Mouse (Mus musculus): Measurements from ENCODE around the gene Bag5. TPM values are rescaled to one million over a fixed set of nuclear protein-coding genes. Genes with fewer than 3 reads are reported as not detected.

The Bag5 gene
- total and polyA plus RNA-seq, 3 experiments: 24.1 to 27.9 (median 25.6) TPM

GRCm38 (mm10) chr12:111692899-111693298 lies 20.2 kb downstream of the Bag5 start:
- H3K9me3 ChIP-seq (replicated peaks; ENCODE audit: low read length): no peaks in the 10 kb centered on the region
- H3K9ac ChIP-seq (ENCODE audit: insufficient read depth, low read depth): no peak overlapping the region
- H3K79me2 ChIP-seq (replicated peaks; ENCODE audit: control insufficient read depth, extremely low read depth, insufficient read depth, poor library complexity, severe bottlenecking): no peaks in the 10 kb centered on the region
- in situ Hi-C loops (cut with MboI; ENCODE audit: low pct_ligation_motif_present, low pct_unique_long_range_greater_than_20kb, low sequenced_read_pairs) (no loop called here), dilution Hi-C loops (cut with MboI; ENCODE audit: extremely low pct_ligation_motif_present, extremely low pct_unique_long_range_greater_than_20kb, low sequenced_read_pairs) (no loop called here)
- H3K27ac ChIP-seq (ENCODE audit: insufficient read depth, low read depth): no peak overlapping the region
- peaks cover 16 to 45% of the 10 kb centered on the region in 2 experiments for H3K4me1 ChIP-seq (ENCODE audit: control insufficient read depth in 1 of 2, insufficient read depth in 2 of 2)
- no peak overlapping the region for H3K4me3 ChIP-seq (replicated peaks in 1 of 3; ENCODE audit: low read depth in 2 of 3, low read length in 2 of 3, poor library complexity in 1 of 3)
- DNase-seq (ENCODE audit: extremely low read depth): no peak
- H3K36me3 ChIP-seq (replicated peaks in 1 of 2; ENCODE audit: control insufficient read depth in 1 of 2, insufficient read depth in 1 of 2, low read length in 1 of 2): no peaks in the 10 kb centered on the region
- no peaks in the 10 kb centered on the region for H3K27me3 ChIP-seq (replicated peaks)
- TF ChIP-seq USF1 (IDR thresholded peaks at IDR 0.05; ENCODE audit: low read depth, low read length): no peak
- no peak for TF ChIP-seq SMC3 (IDR thresholded peaks at IDR 0.05; ENCODE audit: low read depth, low read length)
- H3K4me2 ChIP-seq (ENCODE audit: insufficient read depth, low read depth, poor library complexity, severe bottlenecking): no peak overlapping the region

GRCm38 (mm10) chr12:111691346-111691872 lies 21.6 kb downstream of the Bag5 start:
- no peak overlapping the region for H3K9ac ChIP-seq (ENCODE audit: insufficient read depth, low read depth)
- H3K79me2 ChIP-seq (replicated peaks; ENCODE audit: control insufficient read depth, extremely low read depth, insufficient read depth, poor library complexity, severe bottlenecking): no peaks in the 10 kb centered on the region
- no peak for DNase-seq (ENCODE audit: extremely low read depth)
- peaks cover 16 to 42% of the 10 kb centered on the region in 2 experiments for H3K4me1 ChIP-seq (ENCODE audit: control insufficient read depth in 1 of 2, insufficient read depth in 2 of 2)
- H3K4me2 ChIP-seq (ENCODE audit: insufficient read depth, low read depth, poor library complexity, severe bottlenecking): no peak overlapping the region
- H3K27me3 ChIP-seq (replicated peaks): no peaks in the 10 kb centered on the region
- TF ChIP-seq BHLHE40 (IDR thresholded peaks at IDR 0.05; ENCODE audit: low read depth, low read length): no peak
- in situ Hi-C loops (cut with MboI; ENCODE audit: low pct_ligation_motif_present, low pct_unique_long_range_greater_than_20kb, low sequenced_read_pairs): no loop called here
- peaks cover 0 to 6% of the 10 kb centered on the region in 2 experiments for H3K36me3 ChIP-seq (replicated peaks in 1 of 2; ENCODE audit: control insufficient read depth in 1 of 2, insufficient read depth in 1 of 2, low read length in 1 of 2)
- H3K27ac ChIP-seq (ENCODE audit: insufficient read depth, low read depth): no peak overlapping the region
- dilution Hi-C loops (cut with MboI; ENCODE audit: extremely low pct_ligation_motif_present, extremely low pct_unique_long_range_greater_than_20kb, low sequenced_read_pairs): no loop called here
- H3K4me3 ChIP-seq (replicated peaks in 1 of 3; ENCODE audit: low read depth in 2 of 3, low read length in 2 of 3, poor library complexity in 1 of 3): no peak overlapping the region
- H3K9me3 ChIP-seq (replicated peaks; ENCODE audit: low read length): no peaks in the 10 kb centered on the region

GRCm38 (mm10) chr12:111689426-111689825 lies 23.6 kb downstream of the Bag5 start:
- dilution Hi-C loops (cut with MboI; ENCODE audit: extremely low pct_ligation_motif_present, extremely low pct_unique_long_range_greater_than_20kb, low sequenced_read_pairs): no loop called here
- in situ Hi-C loops (cut with MboI; ENCODE audit: low pct_ligation_motif_present, low pct_unique_long_range_greater_than_20kb, low sequenced_read_pairs): no loop called here
- H3K4me3 ChIP-seq (replicated peaks in 1 of 3; ENCODE audit: low read depth in 2 of 3, low read length in 2 of 3, poor library complexity in 1 of 3): no peak overlapping the region
- no peak for DNase-seq (ENCODE audit: extremely low read depth)
- H3K27ac ChIP-seq (ENCODE audit: insufficient read depth, low read depth): no peak overlapping the region
- no peak for TF ChIP-seq SIN3A (IDR thresholded peaks at IDR 0.05; ENCODE audit: low read length)
- no peak for TF ChIP-seq USF2 (conservative IDR thresholded peaks at IDR 0.05; ENCODE audit: low read depth, low read length)
- TF ChIP-seq IRF4 (IDR thresholded peaks at IDR 0.05; ENCODE audit: low read depth, low read length): no peak
- no peak for TF ChIP-seq NRF1 (IDR thresholded peaks at IDR 0.05; ENCODE audit: low read depth, low read length)
- TF ChIP-seq HCFC1 (IDR thresholded peaks at IDR 0.05; ENCODE audit: low read depth, low read length): no peak
- no peak for TF ChIP-seq ZNF384 (IDR thresholded peaks at IDR 0.05; ENCODE audit: low read depth, low read length)
- TF ChIP-seq JUND (conservative IDR thresholded peaks at IDR 0.05; ENCODE audit: low read depth, low read length): no peak
- no peak for TF ChIP-seq CHD2 (IDR thresholded peaks at IDR 0.05; ENCODE audit: low read length)
- no peak for TF ChIP-seq SMC3 (IDR thresholded peaks at IDR 0.05; ENCODE audit: low read depth, low read length)
- no peak for TF ChIP-seq GABPA (IDR thresholded peaks at IDR 0.05; ENCODE audit: insufficient replicate concordance, low read depth, low read length)
- no peak overlapping the region for H3K9ac ChIP-seq (ENCODE audit: insufficient read depth, low read depth)
- H3K36me3 ChIP-seq (replicated peaks in 1 of 2; ENCODE audit: control insufficient read depth in 1 of 2, insufficient read depth in 1 of 2, low read length in 1 of 2): peaks cover 0 to 16% of the 10 kb centered on the region in 2 experiments
- no peaks in the 10 kb centered on the region for H3K79me2 ChIP-seq (replicated peaks; ENCODE audit: control insufficient read depth, extremely low read depth, insufficient read depth, poor library complexity, severe bottlenecking)
- no peaks in the 10 kb centered on the region for H3K27me3 ChIP-seq (replicated peaks)
- no peaks in the 10 kb centered on the region for H3K9me3 ChIP-seq (replicated peaks; ENCODE audit: low read length)
- no peak overlapping the region for H3K4me2 ChIP-seq (ENCODE audit: insufficient read depth, low read depth, poor library complexity, severe bottlenecking)
- peaks cover 8 to 23% of the 10 kb centered on the region in 2 experiments for H3K4me1 ChIP-seq (ENCODE audit: control insufficient read depth in 1 of 2, insufficient read depth in 2 of 2)

All from CH12.LX (cell line).